Mouse (Mus musculus) adrenal gland, adult 18-20 months (tissue): Measurements from ENCODE around the gene Myo16. TPM values are rescaled to one million over a fixed set of nuclear protein-coding genes. Genes with fewer than 3 reads are reported as not detected.

Experiments used
- DNase-seq, 2 experiments: peaks; one replicate each; pipeline ENCODE4 v3.0.0; 2021 to 2022; ENCODE audit warnings: low spot score in 2 of 2
- total RNA-seq, 2 experiments: library from RNA; stranded (reverse); gene quantifications; 1 replicate in 1 of 2; 2 replicates in 1 of 2; pipeline ENCODE4 v1.2.3; 2021

The Myo16 gene
- total RNA-seq, 2 experiments from 2014 or later = 0.06 TPM; not detected in 1

DNA sequence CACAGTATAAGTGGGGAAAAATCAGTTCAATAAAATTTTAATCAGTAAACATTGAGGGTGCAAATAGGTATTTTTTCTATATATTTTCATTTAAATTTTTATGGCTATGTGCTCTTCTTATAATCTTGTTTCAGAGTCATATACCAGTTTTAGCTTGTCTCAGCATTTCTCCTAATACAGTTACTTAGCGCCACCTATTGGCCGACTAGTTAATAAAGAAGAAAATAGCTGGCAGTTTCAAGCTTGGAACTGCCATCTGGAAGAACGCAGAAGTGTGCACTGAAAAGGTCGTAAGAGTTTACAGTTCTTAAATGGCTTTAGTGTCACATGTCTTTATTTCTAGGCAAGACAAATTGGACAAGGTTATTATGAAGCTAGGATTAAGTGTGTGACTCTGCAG is 248.9 kb downstream of the Myo16 start:
- DNase-seq = peak in 1 of 2 experiments; percentile 22

DNA sequence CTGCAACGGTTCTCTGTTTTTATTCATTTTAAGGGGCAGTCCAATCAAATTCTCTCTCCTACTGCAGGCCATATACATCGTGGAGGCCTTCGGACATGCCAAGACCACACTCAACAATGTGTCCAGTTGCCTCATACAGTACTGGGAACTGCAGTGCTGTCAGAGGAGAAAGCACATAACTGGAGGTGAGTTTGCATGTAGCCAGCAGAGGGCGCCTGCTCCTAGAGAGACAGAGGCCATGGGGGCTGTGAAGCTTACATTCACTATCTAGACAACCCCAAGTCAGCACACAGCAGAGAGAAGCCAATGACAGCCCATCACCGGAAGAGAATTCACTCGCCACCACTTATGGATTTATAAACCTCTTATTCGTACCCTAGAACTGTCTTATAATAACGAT is 251.8 kb downstream of the Myo16 start:
- DNase-seq = peak; percentile 25 to 39

DNA sequence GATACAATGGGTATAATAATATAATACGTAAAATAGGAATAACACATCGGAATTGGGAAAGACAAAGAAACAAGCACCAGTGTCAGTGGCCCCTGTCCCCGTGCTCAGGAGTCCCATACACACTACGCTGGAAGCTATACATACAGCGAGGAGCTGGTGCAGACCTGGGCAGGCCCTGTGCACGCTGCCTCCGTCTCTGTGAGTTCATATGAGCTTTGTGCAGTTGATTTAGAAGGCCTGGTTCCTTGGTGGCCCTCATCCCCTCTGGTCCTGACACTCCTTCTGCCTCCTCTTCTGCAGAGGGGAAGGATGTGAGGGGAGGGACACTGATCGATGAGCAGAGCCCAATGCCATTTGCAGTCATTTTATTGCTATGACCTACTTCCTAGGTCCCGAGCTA is 255.3 kb downstream of the Myo16 start:
- no peak for DNase-seq

DNA sequence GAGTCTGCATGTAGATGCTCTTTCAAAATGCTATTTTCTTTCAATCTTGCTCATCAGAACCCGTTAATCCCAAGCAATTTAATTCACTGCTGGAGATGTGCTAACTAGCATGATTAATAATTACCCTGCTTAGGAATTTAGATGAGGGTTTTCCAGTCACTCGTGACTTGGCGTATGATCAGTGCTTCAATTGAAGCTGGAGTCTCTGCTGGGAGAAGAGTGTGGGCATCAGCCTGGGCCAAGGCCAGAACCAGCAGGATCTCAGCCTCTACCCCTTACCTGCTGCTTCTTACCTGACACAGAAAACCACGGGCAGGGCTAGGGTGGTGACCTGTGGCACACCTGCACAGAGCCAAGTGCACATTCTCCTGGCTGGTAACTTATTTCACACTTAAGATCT is 257.8 kb downstream of the Myo16 start:
- no peak for DNase-seq

- no peak for DNase-seq
These were observed 260.2 kb downstream of the Myo16 start for GRCm38 (mm10) chr8:10413881-10414280.

DNA sequence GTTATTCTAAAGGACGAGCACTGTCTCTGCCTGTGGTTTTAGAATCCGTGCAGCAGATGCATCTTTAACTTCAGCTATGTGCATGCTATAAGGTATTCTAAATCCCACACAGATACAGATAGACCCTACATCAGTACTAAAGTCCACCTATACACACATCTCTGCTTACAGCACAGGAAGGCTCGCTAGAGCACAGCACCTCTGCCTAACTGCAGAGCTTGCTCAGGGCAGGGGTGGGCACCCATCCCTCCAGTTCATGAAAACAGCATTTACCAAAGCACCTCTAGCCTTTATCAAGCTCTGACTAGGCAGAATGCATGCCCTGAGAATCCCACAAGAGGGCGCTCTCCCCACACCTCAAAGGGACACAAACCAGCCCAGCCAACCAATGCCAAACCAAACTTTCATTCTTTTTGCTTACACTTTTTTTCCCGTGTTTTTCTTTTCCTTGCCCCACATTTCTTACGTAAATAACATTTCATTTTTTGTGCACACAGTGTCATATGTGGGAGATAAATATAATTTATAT is 261.0 kb downstream of the Myo16 start:
- DNase-seq = peak; percentile 72 to 76

- DNase-seq = no peak
These were observed 261.6 kb downstream of the Myo16 start for GRCm38 (mm10) chr8:10415288-10415687.

- DNase-seq = no peak
These were observed 262.2 kb downstream of the Myo16 start for GRCm38 (mm10) chr8:10415885-10416284.

GRCm38 (mm10) chr8:10416806-10417205 is 263.1 kb downstream of the Myo16 start:
- DNase-seq = no peak

DNA sequence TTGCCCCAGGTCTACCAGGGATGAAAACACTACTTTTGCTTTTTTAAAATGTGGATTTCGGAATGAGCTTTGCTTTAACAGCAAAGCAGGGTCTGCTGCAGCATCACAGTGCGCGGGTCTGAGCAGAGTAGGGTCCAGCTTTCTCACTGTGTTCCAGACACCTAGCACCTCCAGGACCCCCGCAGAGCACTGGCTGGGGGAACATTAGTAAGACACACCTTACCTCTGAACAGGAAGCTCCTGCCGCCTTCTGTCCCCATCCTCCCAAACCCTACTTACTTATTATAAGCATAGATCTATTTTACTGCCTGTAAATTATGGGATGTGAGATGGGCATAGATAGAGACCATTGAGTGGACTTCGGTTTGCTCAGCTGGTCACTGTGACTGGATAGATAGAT is 263.6 kb downstream of the Myo16 start:
- no peak for DNase-seq

DNA sequence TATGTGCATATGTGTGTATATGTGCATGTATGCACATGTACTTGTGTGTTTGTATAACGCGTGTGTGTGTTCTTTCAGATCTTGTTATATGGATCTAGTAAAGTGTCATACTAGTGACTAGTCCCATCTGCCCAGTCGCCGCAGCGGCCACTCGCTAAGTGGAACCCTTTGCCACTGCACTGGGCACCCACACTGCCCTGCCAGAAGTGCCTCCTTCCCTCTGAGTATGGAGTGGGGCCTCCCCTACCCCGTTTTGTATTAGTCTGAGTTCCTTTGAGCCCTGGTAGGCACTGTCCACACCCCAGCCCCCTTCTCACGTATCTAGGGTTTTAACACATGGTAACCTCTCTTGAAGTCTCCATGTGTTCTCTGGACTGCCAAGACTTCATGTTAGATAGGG is 264.3 kb downstream of the Myo16 start:
- no peak for DNase-seq

GRCm38 (mm10) chr8:10418971-10419370 is 265.3 kb downstream of the Myo16 start:
- no peak for DNase-seq

GRCm38 (mm10) chr8:10419726-10420125 is 266.0 kb downstream of the Myo16 start:
- no peak for DNase-seq

DNA sequence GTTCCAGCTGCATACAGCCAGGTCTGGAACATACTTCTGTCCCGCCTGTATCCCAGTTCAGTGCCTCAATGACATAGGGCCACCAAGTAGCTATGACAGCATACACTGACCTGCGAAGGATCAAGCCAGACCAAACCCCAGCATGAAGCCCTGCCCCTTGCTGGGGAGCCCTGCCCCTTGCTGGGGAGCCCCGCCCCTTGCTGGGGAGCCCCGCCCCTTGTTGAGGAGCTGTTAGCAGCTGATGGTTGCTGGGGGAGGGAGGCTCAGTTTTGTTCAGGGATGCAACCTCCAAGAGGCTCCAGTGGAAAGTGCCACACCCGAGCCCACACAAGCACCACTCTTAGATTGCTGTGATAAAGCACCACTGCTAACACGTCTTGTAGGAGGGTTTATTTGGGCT is 266.8 kb downstream of the Myo16 start:
- DNase-seq = no peak

GRCm38 (mm10) chr8:10421516-10422090 is 267.9 kb downstream of the Myo16 start:
- no peak for DNase-seq

- no peak for DNase-seq
These were observed 281.8 kb downstream of the Myo16 start for GRCm38 (mm10) chr8:10435492-10435891.

GRCm38 (mm10) chr8:10438772-10439171 is 285.1 kb downstream of the Myo16 start:
- DNase-seq = peak; percentile 72 to 80

GRCm38 (mm10) chr8:10439595-10440453 is 286.1 kb downstream of the Myo16 start:
- no peak for DNase-seq

DNA sequence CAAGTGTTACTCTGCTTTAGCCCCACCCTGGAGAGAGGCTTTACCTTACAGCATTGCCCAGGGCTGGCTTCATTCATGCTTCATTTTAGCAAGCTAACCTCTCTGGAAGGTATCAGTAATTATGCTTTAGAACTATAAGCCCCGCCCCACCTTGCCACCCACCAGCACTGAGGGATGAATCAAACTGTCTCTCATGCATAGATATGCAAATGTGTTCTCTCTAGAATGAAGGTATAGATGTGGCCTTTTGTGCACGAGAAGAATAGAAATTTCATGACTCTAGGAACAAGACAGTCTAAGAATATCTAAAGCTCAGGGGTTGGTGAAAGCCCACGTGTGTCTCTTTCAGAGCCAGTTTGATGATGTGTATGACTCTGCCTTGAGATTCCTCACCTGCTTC is 288.9 kb downstream of the Myo16 start:
- DNase-seq = no peak

- no peak for DNase-seq
These were observed 291.3 kb downstream of the Myo16 start for GRCm38 (mm10) chr8:10445011-10445410.

- no peak for DNase-seq
These were observed 294.8 kb downstream of the Myo16 start for GRCm38 (mm10) chr8:10448545-10448944.

DNA sequence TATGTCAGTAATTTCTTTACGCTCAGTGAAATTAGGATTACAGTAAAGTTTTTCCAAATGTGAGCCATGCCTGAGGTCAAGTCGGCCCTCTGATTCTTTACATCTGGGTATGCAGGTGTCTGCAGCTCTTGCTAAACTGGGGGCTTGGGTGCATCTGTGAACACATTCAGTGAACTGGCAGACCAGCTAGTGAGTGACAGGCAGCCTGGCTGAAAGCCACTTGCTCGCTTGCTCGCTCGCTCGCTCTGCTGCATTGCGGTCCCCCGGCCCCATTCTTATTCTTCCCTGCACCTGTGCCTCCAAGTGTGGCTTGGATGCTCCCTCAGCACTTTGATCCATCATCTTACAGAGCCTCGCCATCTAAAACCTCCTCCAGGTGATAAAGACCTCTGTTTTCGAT is 299.3 kb downstream of the Myo16 start:
- DNase-seq = no peak
